In the genomic region with DNA sequence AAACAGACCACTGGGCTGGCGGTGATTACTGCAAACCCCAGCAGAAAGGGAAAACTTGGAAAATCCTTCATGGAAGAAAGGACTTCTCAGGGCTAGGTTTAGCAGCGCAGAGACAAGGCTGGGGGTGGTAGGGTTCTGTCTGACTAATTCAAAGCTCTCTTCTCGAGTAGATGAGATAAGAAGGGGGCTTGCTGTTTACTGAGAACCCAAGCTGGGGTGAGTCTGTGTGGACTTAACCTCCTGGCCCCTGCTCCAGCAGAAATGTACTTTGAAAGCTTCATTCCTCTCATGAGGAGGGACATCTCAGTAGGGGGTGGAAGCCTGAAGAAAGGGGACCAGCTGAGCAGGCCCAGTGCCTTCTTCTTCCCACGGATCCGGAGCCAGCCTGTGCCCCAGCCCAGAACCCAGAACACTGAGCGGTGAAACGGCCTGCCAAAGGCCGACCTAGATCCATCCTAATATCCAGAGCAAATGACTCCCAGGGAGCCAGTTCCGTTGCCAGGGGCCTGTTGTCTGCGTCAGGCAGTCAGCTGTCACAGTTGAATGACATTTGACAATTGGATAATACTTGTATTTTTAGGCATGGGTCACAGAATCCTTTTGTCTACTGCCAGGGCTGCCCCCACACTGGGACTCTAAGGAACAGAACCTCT, we compare ENCODE assay signal across 12 mouse cellular contexts. TPM values are rescaled to one million over a fixed set of nuclear protein-coding genes. Genes with fewer than 3 reads are reported as not detected.
DNase-seq lines count a peak whose midpoint lies in the region; ATAC-seq lines count a peak whose summit lies in the region.
"Had no signal": no experiment of that assay in that cellular context is flagged by ENCODE, and none has a peak within 500 bp of the region (broad histone marks: within the 10 kb centered on the region; RNA-seq: fewer than 3 reads in every experiment).

No protein-coding gene starts in this region.

- H3K4me1 ChIP-seq in forebrain, embryonic 10.5 days = peaks cover 54% of the 10 kb centered on the region
- peaks cover 12% of the 10 kb centered on the region; the same call in 1 of the 2 replicates for H3K4me1 ChIP-seq in forebrain, embryonic 11.5 days (replicated peaks; ENCODE audit: control insufficient read depth, insufficient read depth, low read length)
- H3K4me1 ChIP-seq in midbrain, embryonic 11.5 days (ENCODE audit: control insufficient read depth, insufficient read depth, low read length) = peaks cover 26% of the 10 kb centered on the region
- H3K4me1 ChIP-seq in midbrain, embryonic 14.5 days (ENCODE audit: control insufficient read depth, insufficient read depth, low read length) = peaks cover 9% of the 10 kb centered on the region

- no peak overlapping the region for H3K4me3 ChIP-seq in forebrain, embryonic 10.5 days
- H3K4me3 ChIP-seq in forebrain, embryonic 11.5 days (ENCODE audit: low read depth, low read length) = no peak overlapping the region
- H3K4me3 ChIP-seq in midbrain, embryonic 11.5 days (ENCODE audit: low read depth, low read length) = no peak overlapping the region
- no peak overlapping the region for H3K4me3 ChIP-seq in midbrain, embryonic 14.5 days (replicated peaks; ENCODE audit: low read depth, low read length)
- H3K4me3 ChIP-seq: neural tube, embryonic 12.5 days had no signal

- H3K27me3 ChIP-seq in forebrain, embryonic 10.5 days (ENCODE audit: poor library complexity, severe bottlenecking) = peaks cover 38% of the 10 kb centered on the region
- no peaks in the 10 kb centered on the region for H3K27me3 ChIP-seq in forebrain, embryonic 11.5 days (ENCODE audit: control insufficient read depth, insufficient read depth, low read length)
- no peaks in the 10 kb centered on the region for H3K27me3 ChIP-seq in midbrain, embryonic 11.5 days (ENCODE audit: control insufficient read depth, insufficient read depth, low read length)
- no peaks in the 10 kb centered on the region for H3K27me3 ChIP-seq in midbrain, embryonic 14.5 days (ENCODE audit: control insufficient read depth, insufficient read depth, low read length)
- H3K27me3 ChIP-seq: neural tube, embryonic 12.5 days had no signal

- DNase-seq in forebrain, embryonic 10.5 days (ENCODE audit: extremely low spot score, low spot score) = no peak
- no peak for DNase-seq in forebrain, embryonic 11.5 days (ENCODE audit: low spot score)
- no peak for DNase-seq in midbrain, embryonic 11.5 days (ENCODE audit: low spot score, missing footprints)
- no peak for DNase-seq in midbrain, embryonic 14.5 days
- peak; percentile 84 for DNase-seq in layer of hippocampus, adult 9-11 months
- DNase-seq in right cerebral cortex, postnatal 36 days (ENCODE audit: low spot score in 2 of 2) = peak; percentile 57 to 66
- no peak for DNase-seq in urinary bladder, postnatal 10 days (ENCODE audit: low spot score)
- no peak for DNase-seq in spleen, adult 18-20 months
- DNase-seq: heart, postnatal 4 days; lung, postnatal 14 days had no signal

- no peak overlapping the region for H3K4me2 ChIP-seq in forebrain, embryonic 11.5 days (ENCODE audit: low read depth, low read length, severe bottlenecking)
- H3K4me2 ChIP-seq in midbrain, embryonic 11.5 days = no peak overlapping the region
- no peak overlapping the region for H3K4me2 ChIP-seq in midbrain, embryonic 14.5 days (ENCODE audit: low read length)
- H3K4me2 ChIP-seq: neural tube, embryonic 12.5 days had no signal

- H3K9ac ChIP-seq in forebrain, embryonic 11.5 days (ENCODE audit: low read length) = no peak overlapping the region
- H3K9ac ChIP-seq in midbrain, embryonic 11.5 days (ENCODE audit: low read length) = no peak overlapping the region
- H3K9ac ChIP-seq in midbrain, embryonic 14.5 days (replicated peaks; ENCODE audit: low read length) = no peak overlapping the region
- H3K9ac ChIP-seq: neural tube, embryonic 12.5 days had no signal

- H3K27ac ChIP-seq in forebrain, embryonic 10.5 days = peak overlapping the region; percentile 54
- no peak overlapping the region for H3K27ac ChIP-seq in forebrain, embryonic 11.5 days (ENCODE audit: low read depth, low read length)
- no peak overlapping the region for H3K27ac ChIP-seq in midbrain, embryonic 11.5 days (ENCODE audit: low read depth, low read length)
- no peak overlapping the region for H3K27ac ChIP-seq in midbrain, embryonic 14.5 days (replicated peaks; ENCODE audit: low read depth, low read length)
- H3K27ac ChIP-seq: neural tube, embryonic 12.5 days had no signal

- 33% methylated on average over 10 of the region's 10 CpGs for WGBS in forebrain, embryonic 10.5 days
- whole genome bisulfite sequencing in forebrain, embryonic 11.5 days = 35% methylated on average over 10 of the region's 10 CpGs
- WGBS in midbrain, embryonic 11.5 days = 21% methylated on average over 10 of the region's 10 CpGs
- WGBS in midbrain, embryonic 14.5 days = 16% methylated on average over 10 of the region's 10 CpGs

- H3K36me3 ChIP-seq in forebrain, embryonic 10.5 days (replicated peaks) = no peaks in the 10 kb centered on the region
- H3K36me3 ChIP-seq in forebrain, embryonic 11.5 days (ENCODE audit: control insufficient read depth, insufficient read depth, low read length) = no peaks in the 10 kb centered on the region
- H3K36me3 ChIP-seq in midbrain, embryonic 11.5 days (ENCODE audit: control insufficient read depth, insufficient read depth, low read length) = no peaks in the 10 kb centered on the region
- no peaks in the 10 kb centered on the region for H3K36me3 ChIP-seq in midbrain, embryonic 14.5 days (ENCODE audit: control insufficient read depth, insufficient read depth, low read length)
- H3K36me3 ChIP-seq: neural tube, embryonic 12.5 days had no signal

- H3K9me3 ChIP-seq in forebrain, embryonic 10.5 days = peaks cover 5% of the 10 kb centered on the region; the same call in 1 of the 2 replicates
- no peaks in the 10 kb centered on the region for H3K9me3 ChIP-seq in forebrain, embryonic 11.5 days (ENCODE audit: control insufficient read depth, low read length)
- no peaks in the 10 kb centered on the region for H3K9me3 ChIP-seq in midbrain, embryonic 11.5 days (ENCODE audit: control insufficient read depth, low read length)
- H3K9me3 ChIP-seq in midbrain, embryonic 14.5 days (ENCODE audit: control insufficient read depth, low read length) = no peaks in the 10 kb centered on the region
- H3K9me3 ChIP-seq: neural tube, embryonic 12.5 days had no signal

- ATAC-seq in forebrain, embryonic 11.5 days (replicated peaks; ENCODE audit: low FRiP score) = no peak
- ATAC-seq in midbrain, embryonic 11.5 days (ENCODE audit: low FRiP score) = peak; percentile 22; the same call in 1 of the 2 replicates
- ATAC-seq in midbrain, embryonic 14.5 days (ENCODE audit: low FRiP score, low TSS enrichment) = no peak
- ATAC-seq: forebrain, embryonic 16.5 days had no signal

RNA-seq across cellular contexts. Expression of a gene that starts 47.5 kb away (rescaled TPM):
- 1.6 and 2.1 TPM in 2 replicates for polyA plus RNA-seq in forebrain, embryonic 10.5 days (2016; fragmentation: Nextera tagmentation; extraction: Ambion mirVana)
- 2.8 and 3.2 TPM in 2 replicates for polyA plus RNA-seq in forebrain, embryonic 11.5 days (2014; fragmentation: Nextera tagmentation; extraction: Ambion mirVana)
- 1.9 and 2.5 TPM in 2 replicates for polyA plus RNA-seq in midbrain, embryonic 11.5 days (2014; fragmentation: Nextera tagmentation; extraction: Ambion mirVana)
- polyA plus RNA-seq in midbrain, embryonic 14.5 days (2014; fragmentation: Nextera tagmentation; extraction: Ambion mirVana) = 0.81 and 0.99 TPM in 2 replicates

Comparison
In these comparisons a context has a peak if more than half of its experiments do, and no peak if none do; other contexts are left out.
1. DNase-seq: peak in layer of hippocampus, adult 9-11 months (single experiment) and right cerebral cortex, postnatal 36 days (2 of 2); none in forebrain, embryonic 10.5 days (single experiment), forebrain, embryonic 11.5 days (single experiment), midbrain, embryonic 11.5 days (single experiment), midbrain, embryonic 14.5 days (single experiment), urinary bladder, postnatal 10 days (single experiment) and spleen, adult 18-20 months (0 of 2).